Mouse (Mus musculus): Measurements from ENCODE around the gene Specc1.

Gene Specc1

GRCm38 (mm10) chr11:62244471-62244870 is 287.9 kb downstream of the Specc1 start:
- no peak for DNase-seq (ENCODE audit: low read depth, low spot score)

- DNase-seq (ENCODE audit: low read depth, low spot score) = no peak
Measured at GRCm38 (mm10) chr11:62247759-62248400, 291.3 kb downstream of the Specc1 start.

GRCm38 (mm10) chr11:62248401-62249244 is 292.1 kb downstream of the Specc1 start, which contains the start of gene Adora2b:
Gene Adora2b, plus strand, starts transcription at chr11:62248984.
- DNase-seq (ENCODE audit: low read depth, low spot score) = no peak

GRCm38 (mm10) chr11:62249266-62250037 is 292.9 kb downstream of the Specc1 start:
- DNase-seq (ENCODE audit: low read depth, low spot score) = no peak

GRCm38 (mm10) chr11:62251047-62251446 is 294.5 kb downstream of the Specc1 start:
- no peak for DNase-seq (ENCODE audit: low read depth, low spot score)

GRCm38 (mm10) chr11:62253380-62253779 is 296.8 kb downstream of the Specc1 start:
- no peak for DNase-seq (ENCODE audit: low read depth, low spot score)

GRCm38 (mm10) chr11:62259214-62259613 is 302.7 kb downstream of the Specc1 start:
- DNase-seq (ENCODE audit: low read depth, low spot score) = no peak

GRCm38 (mm10) chr11:62263599-62263998 is 307.0 kb downstream of the Specc1 start:
- DNase-seq (ENCODE audit: low read depth, low spot score) = no peak

GRCm38 (mm10) chr11:62264018-62264417 is 307.5 kb downstream of the Specc1 start:
- DNase-seq (ENCODE audit: low read depth, low spot score) = no peak

- DNase-seq (ENCODE audit: low read depth, low spot score) = no peak
Measured at GRCm38 (mm10) chr11:62265642-62266041, 309.1 kb downstream of the Specc1 start.

- DNase-seq (ENCODE audit: low read depth, low spot score) = no peak
Measured at GRCm38 (mm10) chr11:62266466-62267214, 310.1 kb downstream of the Specc1 start.

- DNase-seq (ENCODE audit: low read depth, low spot score) = no peak
Measured at GRCm38 (mm10) chr11:62268381-62268780, 311.8 kb downstream of the Specc1 start.

GRCm38 (mm10) chr11:62269097-62269496 is 312.5 kb downstream of the Specc1 start:
- no peak for DNase-seq (ENCODE audit: low read depth, low spot score)

- no peak for DNase-seq (ENCODE audit: low read depth, low spot score)
Measured at GRCm38 (mm10) chr11:62270851-62271250, 314.3 kb downstream of the Specc1 start.

Measured in c-Kit-negative CD71-positive TER-119-positive erythroid progenitor cells, embryonic 14.5 days (primary cell).